8 mouse cellular contexts compared by ENCODE assay signal in genomic region chr4:140713480-140714365, GRCm38 (mm10). TPM values are rescaled to one million over a fixed set of nuclear protein-coding genes. Genes with fewer than 3 reads are reported as not detected.
DNase-seq lines count a peak whose midpoint lies in the region; ATAC-seq and TF ChIP-seq lines count a peak whose summit lies in the region.

No protein-coding gene starts in this region.

- no peak overlapping the region for H3K4me3 ChIP-seq in bone marrow macrophage, adult 2 months (ENCODE audit: insufficient read depth, low read length)
- no peak overlapping the region for H3K4me3 ChIP-seq in heart, embryonic 13.5 days
- no peak overlapping the region for H3K4me3 ChIP-seq in liver, embryonic 12.5 days
- H3K4me3 ChIP-seq in stomach, embryonic 14.5 days (ENCODE audit: low read depth, low read length), result no peak overlapping the region

- peak; percentile 51 for TF ChIP-seq CTCF in bone marrow macrophage, adult 2 months (IDR thresholded peaks at IDR 0.05; ENCODE audit: low read depth, low read length)

- 41% methylated on average over 29 of the region's 29 CpGs for WGBS in heart, embryonic 13.5 days
- 64% methylated on average over 29 of the region's 29 CpGs for WGBS in liver, embryonic 12.5 days (ENCODE audit: insufficient replicate concordance)
- 46% methylated on average over 29 of the region's 29 CpGs for WGBS in stomach, embryonic 14.5 days

- H3K9ac ChIP-seq in heart, embryonic 13.5 days, result no peak overlapping the region
- H3K9ac ChIP-seq in liver, embryonic 12.5 days, result no peak overlapping the region
- H3K9ac ChIP-seq in stomach, embryonic 14.5 days (replicated peaks; ENCODE audit: low read depth, low read length), result no peak overlapping the region

- peaks cover 4% of the 10 kb centered on the region; the same call in 1 of the 2 replicates for H3K4me1 ChIP-seq in bone marrow macrophage, adult 2 months (ENCODE audit: control insufficient read depth, insufficient read depth, low read length)
- peaks cover 26% of the 10 kb centered on the region for H3K4me1 ChIP-seq in heart, embryonic 13.5 days
- H3K4me1 ChIP-seq in liver, embryonic 12.5 days, result peaks cover 37% of the 10 kb centered on the region
- peaks cover 5% of the 10 kb centered on the region; the same call in 1 of the 2 replicates for H3K4me1 ChIP-seq in stomach, embryonic 14.5 days (ENCODE audit: control insufficient read depth, insufficient read depth, low read length)

- no peak for TF ChIP-seq POLR2A in bone marrow macrophage, adult 2 months (IDR thresholded peaks at IDR 0.05; ENCODE audit: borderline replicate concordance, low read depth, low read length)

- peak; percentile 72 for ATAC-seq in erythroid progenitor cell, adult 5-6 weeks (replicated peaks; ENCODE audit: low FRiP score, poor library complexity, severe bottlenecking)
- peak; percentile 80 for ATAC-seq in heart, embryonic 13.5 days (ENCODE audit: extremely low read depth, insufficient number of reproducible peaks, low FRiP score, low TSS enrichment)
- ATAC-seq in liver, embryonic 12.5 days, result peak; percentile 66
- ATAC-seq in stomach, embryonic 14.5 days (ENCODE audit: insufficient number of reproducible peaks, insufficient read depth, low FRiP score, low read depth), result peak; percentile 71

- H3K4me2 ChIP-seq in heart, embryonic 13.5 days, result no peak overlapping the region
- H3K4me2 ChIP-seq in liver, embryonic 12.5 days, result no peak overlapping the region
- H3K4me2 ChIP-seq in stomach, embryonic 14.5 days (replicated peaks; ENCODE audit: low read depth, low read length), result no peak overlapping the region

- no peaks in the 10 kb centered on the region for H3K9me3 ChIP-seq in heart, embryonic 13.5 days
- H3K9me3 ChIP-seq in liver, embryonic 12.5 days (replicated peaks), result no peaks in the 10 kb centered on the region
- H3K9me3 ChIP-seq in stomach, embryonic 14.5 days (ENCODE audit: control insufficient read depth, low read depth, low read length), result no peaks in the 10 kb centered on the region

- peak overlapping the region; percentile 35; the same call in 1 of the 2 replicates for H3K27ac ChIP-seq in bone marrow macrophage, adult 2 months (ENCODE audit: insufficient read depth, low read depth, low read length)
- H3K27ac ChIP-seq in heart, embryonic 13.5 days (replicated peaks), result peak overlapping the region; percentile 25; the same call in 1 of the 2 replicates
- H3K27ac ChIP-seq in liver, embryonic 12.5 days, result peak overlapping the region; percentile 23
- no peak overlapping the region for H3K27ac ChIP-seq in stomach, embryonic 14.5 days (ENCODE audit: low read length)

- DNase-seq in A20 (ENCODE audit: low read depth, low spot score), result peak; percentile 70
- peak; percentile 95 for DNase-seq in kidney, postnatal 10 days
- DNase-seq in natural killer cell, adult 2 months (ENCODE audit: low spot score in 2 of 2), result peak; percentile 65 to 83

- no peaks in the 10 kb centered on the region for H3K27me3 ChIP-seq in heart, embryonic 13.5 days (replicated peaks)
- H3K27me3 ChIP-seq in liver, embryonic 12.5 days (replicated peaks), result no peaks in the 10 kb centered on the region
- no peaks in the 10 kb centered on the region for H3K27me3 ChIP-seq in stomach, embryonic 14.5 days (ENCODE audit: control insufficient read depth, insufficient read depth, low read length)

- H3K36me3 ChIP-seq in heart, embryonic 13.5 days, result peaks cover 97% of the 10 kb centered on the region
- H3K36me3 ChIP-seq in liver, embryonic 12.5 days, result peaks cover 100% of the 10 kb centered on the region
- peaks cover 94% of the 10 kb centered on the region for H3K36me3 ChIP-seq in stomach, embryonic 14.5 days (ENCODE audit: control insufficient read depth, insufficient read depth, low read length)

RNA-seq across cellular contexts. Expression of gene Rcc2, which starts 13.4 kb away (rescaled TPM):
- 57.1 and 63.4 TPM in 2 replicates for polyA plus RNA-seq in bone marrow macrophage, adult 2 months (2012; ENCODE audit: insufficient read depth, insufficient read length, missing spikeins)
- total RNA-seq in erythroid progenitor cell, adult 5-6 weeks (2015; ENCODE audit: low replicate concordance), result 22.6 and 25.6 TPM in 2 replicates
- 22.3 and 26.0 TPM in 2 replicates for total RNA-seq in erythroid progenitor cell, adult 5-6 weeks (2017; ENCODE audit: low replicate concordance)
- polyA plus RNA-seq in heart, embryonic 13.5 days (2015; fragmentation: Nextera tagmentation; extraction: Ambion mirVana), result 9.8 and 10.7 TPM in 2 replicates
- polyA plus RNA-seq in liver, embryonic 12.5 days (2016; fragmentation: Nextera tagmentation; extraction: Ambion mirVana), result 100 and 102 TPM in 2 replicates
- 26.2 and 26.6 TPM in 2 replicates for polyA plus RNA-seq in stomach, embryonic 14.5 days (2014; fragmentation: Nextera tagmentation; extraction: Ambion mirVana)

RNA-seq across cellular contexts. Expression of gene Padi6, which starts 28.7 kb away (rescaled TPM):
- polyA plus RNA-seq in bone marrow macrophage, adult 2 months (2012; ENCODE audit: insufficient read depth, insufficient read length, missing spikeins), result not detected in 2 replicates
- not detected in 2 replicates for total RNA-seq in erythroid progenitor cell, adult 5-6 weeks (2015; ENCODE audit: low replicate concordance)
- not detected in 2 replicates for total RNA-seq in erythroid progenitor cell, adult 5-6 weeks (2017; ENCODE audit: low replicate concordance)
- not detected in 2 replicates for polyA plus RNA-seq in heart, embryonic 13.5 days (2015; fragmentation: Nextera tagmentation; extraction: Ambion mirVana)
- polyA plus RNA-seq in liver, embryonic 12.5 days (2016; fragmentation: Nextera tagmentation; extraction: Ambion mirVana), result not detected in 2 replicates
- polyA plus RNA-seq in stomach, embryonic 14.5 days (2014; fragmentation: Nextera tagmentation; extraction: Ambion mirVana), result not detected in 2 replicates

RNA-seq across cellular contexts. Expression of gene Arhgef10l, which starts 47.9 kb away (rescaled TPM):
- polyA plus RNA-seq in bone marrow macrophage, adult 2 months (2012; ENCODE audit: insufficient read depth, insufficient read length, missing spikeins), result 71.0 and 85.4 TPM in 2 replicates
- total RNA-seq in erythroid progenitor cell, adult 5-6 weeks (2015; ENCODE audit: low replicate concordance), result not detected in 2 replicates
- total RNA-seq in erythroid progenitor cell, adult 5-6 weeks (2017; ENCODE audit: low replicate concordance), result 0.64 and 1.4 TPM in 2 replicates
- 15.3 and 18.2 TPM in 2 replicates for polyA plus RNA-seq in heart, embryonic 13.5 days (2015; fragmentation: Nextera tagmentation; extraction: Ambion mirVana)
- polyA plus RNA-seq in liver, embryonic 12.5 days (2016; fragmentation: Nextera tagmentation; extraction: Ambion mirVana), result 3.5 and 3.7 TPM in 2 replicates
- polyA plus RNA-seq in stomach, embryonic 14.5 days (2014; fragmentation: Nextera tagmentation; extraction: Ambion mirVana), result 9.9 and 10.5 TPM in 2 replicates
